Mouse (Mus musculus): Measurements from ENCODE around the gene Syn3. TPM values are rescaled to one million over a fixed set of nuclear protein-coding genes. Genes with fewer than 3 reads are reported as not detected.

Syn3 gene
- polyA plus RNA-seq, 1 experiment from 2014 or later, result 2.6 TPM

GRCm38 (mm10) chr10:86302761-86303494, 195.8 kb downstream of the Syn3 start:
- Histone ChIP-seq H3K27ac (replicated peaks) (0 out of 2 replicates have a peak overlapping the region, but pooled peaks have one; percentile 22), H3K9me3 (replicated peaks) (no peaks in the 10 kb centered on the region), H3K27me3 (no peaks in the 10 kb centered on the region), H3K4me2 (replicated peaks) (peak overlapping the region; percentile 75), H3K9ac (no peak overlapping the region), H3K4me1 (peaks cover 38% of the 10 kb centered on the region), H3K4me3 (replicated peaks) (peak overlapping the region; percentile 66), H3K36me3 (peaks cover 9% of the 10 kb centered on the region; the same call in 1 of the 2 replicates)
- WGBS, result 15% methylated on average over 8 of the region's 8 CpGs
- 0 out of 2 replicates have a peak, but pooled peaks have one; percentile 9 for ATAC-seq (ENCODE audit: insufficient number of reproducible peaks, low FRiP score, low TSS enrichment, low read depth)

- Histone ChIP-seq H3K9me3 (replicated peaks) (no peaks in the 10 kb centered on the region), H3K36me3 (0 out of 2 replicates have a peak, but pooled peaks cover 7% of the 10 kb centered on the region), H3K27ac (replicated peaks) (peak overlapping the region; percentile 30; the same call in 1 of the 2 replicates), H3K4me2 (replicated peaks) (peak overlapping the region; percentile 75), H3K9ac (no peak overlapping the region), H3K4me1 (peaks cover 38% of the 10 kb centered on the region), H3K4me3 (replicated peaks) (peak overlapping the region; percentile 66), H3K27me3 (0 out of 2 replicates have a peak, but pooled peaks cover 5% of the 10 kb centered on the region)
- 60% methylated on average over 4 of the region's 4 CpGs for WGBS
- no peak for ATAC-seq (ENCODE audit: insufficient number of reproducible peaks, low FRiP score, low TSS enrichment, low read depth)
Observed at GRCm38 (mm10) chr10:86302318-86302648, 196.4 kb downstream of the Syn3 start.

- Histone ChIP-seq H3K27me3 (peaks cover 6% of the 10 kb centered on the region; the same call in 1 of the 2 replicates), H3K27ac (replicated peaks) (peak overlapping the region; percentile 70), H3K4me2 (replicated peaks) (peak overlapping the region; percentile 75), H3K9ac (peak overlapping the region; percentile 64; the same call in 1 of the 2 replicates), H3K9me3 (replicated peaks) (no peaks in the 10 kb centered on the region), H3K4me3 (replicated peaks) (peak overlapping the region; percentile 66), H3K36me3 (0 out of 2 replicates have a peak, but pooled peaks cover 3% of the 10 kb centered on the region), H3K4me1 (peaks cover 38% of the 10 kb centered on the region)
- 27% methylated on average over 4 of the region's 4 CpGs for WGBS
- ATAC-seq (ENCODE audit: insufficient number of reproducible peaks, low FRiP score, low TSS enrichment, low read depth), result no peak
Observed at GRCm38 (mm10) chr10:86301593-86302317, 196.9 kb downstream of the Syn3 start.

- H3K4me3 ChIP-seq (replicated peaks), result peak overlapping the region; percentile 66
- peak overlapping the region; percentile 75 for H3K4me2 ChIP-seq (replicated peaks)
- no peaks in the 10 kb centered on the region for H3K9me3 ChIP-seq (replicated peaks)
- H3K27ac ChIP-seq (replicated peaks), result peak overlapping the region; percentile 70
- peaks cover 6% of the 10 kb centered on the region; the same call in 1 of the 2 replicates for H3K27me3 ChIP-seq
- H3K9ac ChIP-seq, result peak overlapping the region; percentile 64
- H3K4me1 ChIP-seq, result peaks cover 42% of the 10 kb centered on the region
- WGBS, result 4% methylated on average over 10 of the region's 10 CpGs
- H3K36me3 ChIP-seq, result no peaks in the 10 kb centered on the region
- no peak for ATAC-seq (ENCODE audit: insufficient number of reproducible peaks, low FRiP score, low TSS enrichment, low read depth)
Observed at GRCm38 (mm10) chr10:86301117-86301490, 197.6 kb downstream of the Syn3 start.

- Histone ChIP-seq H3K27me3 (peaks cover 6% of the 10 kb centered on the region; the same call in 1 of the 2 replicates), H3K4me3 (replicated peaks) (peak within 1 kb of the TSS; percentile 66), H3K4me1 (peaks cover 48% of the 10 kb centered on the region), H3K4me2 (replicated peaks) (peak within 1 kb of the TSS; percentile 75), H3K27ac (replicated peaks) (peak within 1 kb of the TSS; percentile 70), H3K9me3 (replicated peaks) (no peaks in the 10 kb centered on the region), H3K9ac (peak within 1 kb of the TSS; percentile 64), H3K36me3 (no peaks in the 10 kb centered on the region)
- ATAC-seq (ENCODE audit: insufficient number of reproducible peaks, low FRiP score, low TSS enrichment, low read depth), result peak; percentile 83
- WGBS, result under 1% methylated on average over 60 of the region's 65 CpGs
Observed at GRCm38 (mm10) chr10:86300293-86301116, 198.2 kb downstream of the Syn3 start, which contains the start of gene Timp3. Timp3 (plus strand) TSS chr10:86300372.

- H3K4me1 ChIP-seq, result peaks cover 55% of the 10 kb centered on the region
- H3K27ac ChIP-seq (replicated peaks), result no peak overlapping the region
- H3K27me3 ChIP-seq, result peaks cover 6% of the 10 kb centered on the region; the same call in 1 of the 2 replicates
- ATAC-seq (ENCODE audit: insufficient number of reproducible peaks, low FRiP score, low TSS enrichment, low read depth), result no peak
- WGBS, result 38% methylated on average over 6 of the region's 6 CpGs
- H3K9ac ChIP-seq, result 0 out of 2 replicates have a peak overlapping the region, but pooled peaks have one; percentile 64
- peak overlapping the region; percentile 75 for H3K4me2 ChIP-seq (replicated peaks)
- no peaks in the 10 kb centered on the region for H3K36me3 ChIP-seq
- peak overlapping the region; percentile 66 for H3K4me3 ChIP-seq (replicated peaks)
- no peaks in the 10 kb centered on the region for H3K9me3 ChIP-seq (replicated peaks)
Observed at GRCm38 (mm10) chr10:86299795-86300194, 198.9 kb downstream of the Syn3 start.

GRCm38 (mm10) chr10:86298326-86298725, 200.4 kb downstream of the Syn3 start:
- H3K4me2 ChIP-seq (replicated peaks), result no peak overlapping the region
- H3K9me3 ChIP-seq (replicated peaks), result no peaks in the 10 kb centered on the region
- ATAC-seq (ENCODE audit: insufficient number of reproducible peaks, low FRiP score, low TSS enrichment, low read depth), result no peak
- 73% methylated on average over 6 of the region's 6 CpGs for WGBS
- no peaks in the 10 kb centered on the region for H3K36me3 ChIP-seq
- H3K9ac ChIP-seq, result no peak overlapping the region
- no peak overlapping the region for H3K4me3 ChIP-seq (replicated peaks)
- no peak overlapping the region for H3K27ac ChIP-seq (replicated peaks)
- peaks cover 6% of the 10 kb centered on the region; the same call in 1 of the 2 replicates for H3K27me3 ChIP-seq
- peaks cover 50% of the 10 kb centered on the region for H3K4me1 ChIP-seq

GRCm38 (mm10) chr10:86297307-86297706, 201.4 kb downstream of the Syn3 start:
- H3K9me3 ChIP-seq (replicated peaks), result no peaks in the 10 kb centered on the region
- no peak overlapping the region for H3K27ac ChIP-seq (replicated peaks)
- peaks cover 41% of the 10 kb centered on the region for H3K4me1 ChIP-seq
- peaks cover 6% of the 10 kb centered on the region; the same call in 1 of the 2 replicates for H3K27me3 ChIP-seq
- H3K36me3 ChIP-seq, result no peaks in the 10 kb centered on the region
- H3K4me2 ChIP-seq (replicated peaks), result no peak overlapping the region
- WGBS, result 94% methylated on average over 2 of the region's 2 CpGs
- ATAC-seq (ENCODE audit: insufficient number of reproducible peaks, low FRiP score, low TSS enrichment, low read depth), result no peak
- H3K4me3 ChIP-seq (replicated peaks), result no peak overlapping the region
- no peak overlapping the region for H3K9ac ChIP-seq

GRCm38 (mm10) chr10:86296111-86296510, 202.6 kb downstream of the Syn3 start:
- H3K9ac ChIP-seq, result no peak overlapping the region

GRCm38 (mm10) chr10:86295454-86296098, 203.1 kb downstream of the Syn3 start:
- Histone ChIP-seq H3K4me1 (peaks cover 29% of the 10 kb centered on the region), H3K27me3 (peaks cover 6% of the 10 kb centered on the region; the same call in 1 of the 2 replicates), H3K4me3 (replicated peaks) (peak overlapping the region; percentile 21), H3K36me3 (no peaks in the 10 kb centered on the region), H3K9ac (no peak overlapping the region), H3K27ac (replicated peaks) (peak overlapping the region; percentile 86), H3K9me3 (replicated peaks) (no peaks in the 10 kb centered on the region), H3K4me2 (replicated peaks) (peak overlapping the region; percentile 58)
- 15% methylated on average over 13 of the region's 13 CpGs for WGBS
- peak; percentile 54 for ATAC-seq (ENCODE audit: insufficient number of reproducible peaks, low FRiP score, low TSS enrichment, low read depth)

More at GRCm38 (mm10) chr10:86296111-86296510, 202.6 kb downstream of the Syn3 start:
- Histone ChIP-seq H3K4me1 (peaks cover 29% of the 10 kb centered on the region), H3K36me3 (no peaks in the 10 kb centered on the region), H3K27ac (replicated peaks) (peak overlapping the region; percentile 86), H3K4me2 (replicated peaks) (peak overlapping the region; percentile 58), H3K4me3 (replicated peaks) (peak overlapping the region; percentile 21), H3K9me3 (replicated peaks) (no peaks in the 10 kb centered on the region), H3K27me3 (peaks cover 6% of the 10 kb centered on the region; the same call in 1 of the 2 replicates)
- 3% methylated on average over 14 of the region's 14 CpGs for WGBS
- ATAC-seq (ENCODE audit: insufficient number of reproducible peaks, low FRiP score, low TSS enrichment, low read depth), result peak; percentile 64
